Mouse (Mus musculus) myocyte (in vitro differentiated cells): ENCODE measurements around the gene Slc2a6. TPM values are rescaled to one million over a fixed set of nuclear protein-coding genes. Genes with fewer than 3 reads are reported as not detected.

Experiments
- H3K27me3 ChIP-seq: one replicate; pipeline ENCODE4 v1.6.1; 2011; ENCODE audit not compliant: control insufficient read depth, insufficient read depth, insufficient read length
- H3K36me3 ChIP-seq: one replicate; pipeline ENCODE4 v1.6.1; 2011; ENCODE audit not compliant: control insufficient read depth, insufficient read depth
- H3K4me2 ChIP-seq: one replicate; pipeline ENCODE4 v1.6.1; 2011; ENCODE audit warnings: low read depth, control low read depth
- H3K4me3 ChIP-seq: one replicate; pipeline ENCODE4 v1.5.1; 2011; ENCODE audit warnings: mild to moderate bottlenecking, control low read depth, moderate library complexity
- H3K79me2 ChIP-seq: one replicate; pipeline ENCODE4 v1.6.1; 2011; ENCODE audit not compliant: control insufficient read depth, insufficient read depth
- H3ac ChIP-seq: one replicate; pipeline ENCODE4 v1.6.1; 2011; ENCODE audit not compliant: control insufficient read depth, insufficient read length
- CEBPB ChIP-seq: IDR thresholded peaks from 2 replicates; pipeline ENCODE4 v1.6.1; 2011; ENCODE audit warnings: mild to moderate bottlenecking, moderate library complexity; ENCODE audit not compliant: poor library complexity, insufficient read depth, severe bottlenecking
- E2F4 ChIP-seq: IDR thresholded peaks from one replicate; pipeline ENCODE4 v1.6.1; 2011; ENCODE audit warnings: mild to moderate bottlenecking, control low read depth, moderate library complexity; ENCODE audit not compliant: insufficient read depth
- MAX ChIP-seq: IDR thresholded peaks from one replicate; pipeline ENCODE4 v1.6.1; 2011; ENCODE audit warnings: low read depth, mild to moderate bottlenecking, control low read depth
- MYOD1 ChIP-seq, 3 experiments: IDR thresholded peaks; one replicate each; pipeline ENCODE4 v1.6.1; 2011; ENCODE audit warnings: control low read depth in 2 of 3, low read depth in 2 of 3, mild to moderate bottlenecking in 2 of 3, moderate library complexity in 1 of 3; ENCODE audit not compliant: insufficient read length in 2 of 3, control insufficient read depth in 1 of 3
- MYOG ChIP-seq, 3 experiments: IDR thresholded peaks; one replicate each; pipeline ENCODE4 v1.6.1; 2011; ENCODE audit warnings: control low read depth in 2 of 3, low read depth in 2 of 3, mild to moderate bottlenecking in 2 of 3; ENCODE audit not compliant: insufficient read length in 2 of 3, control insufficient read depth in 1 of 3, insufficient read depth in 1 of 3
- POLR2A ChIP-seq: IDR thresholded peaks from one replicate; pipeline ENCODE4 v1.6.1; 2011; ENCODE audit warnings: low read depth, mild to moderate bottlenecking, control low read depth, moderate library complexity; ENCODE audit not compliant: insufficient read length
- POLR2AphosphoS2 ChIP-seq: IDR thresholded peaks from one replicate; pipeline ENCODE4 v1.6.1; 2011; ENCODE audit warnings: low read depth, control low read depth; ENCODE audit not compliant: insufficient read length
- REST ChIP-seq: IDR thresholded peaks from one replicate; pipeline ENCODE4 v1.6.1; 2011; ENCODE audit warnings: mild to moderate bottlenecking, control low read depth, moderate library complexity; ENCODE audit not compliant: insufficient read depth, insufficient read length
- SRF ChIP-seq: IDR thresholded peaks from one replicate; pipeline ENCODE4 v1.6.1; 2011; ENCODE audit warnings: low read depth; ENCODE audit not compliant: control insufficient read depth, insufficient read length
- TCF12 ChIP-seq: IDR thresholded peaks from one replicate; pipeline ENCODE4 v1.6.1; 2011; ENCODE audit warnings: mild to moderate bottlenecking, control low read depth; ENCODE audit not compliant: poor library complexity, insufficient read depth, severe bottlenecking
- TCF3 ChIP-seq: IDR thresholded peaks from one replicate; pipeline ENCODE4 v1.6.1; 2011; ENCODE audit warnings: low read depth, control low read depth; ENCODE audit not compliant: insufficient read length
- USF1 ChIP-seq: IDR thresholded peaks from one replicate; pipeline ENCODE4 v1.6.1; 2011; ENCODE audit warnings: low read depth, mild to moderate bottlenecking, control low read depth, moderate library complexity
- polyA plus RNA-seq: library from polyadenylated mRNA; unstranded; fragments of >200 nt; fragmentation: generic; extraction: Trizol; gene quantifications from one replicate; pipeline ENCODE4 v1.2.1, GENCODE M21; 2012; ENCODE audit warnings: missing spikeins

Gene Slc2a6
- polyA plus RNA-seq, 1 experiment = 102 TPM

- Histone ChIP-seq H3K27me3 (peaks cover 38% of the 10 kb centered on the region), H3K4me3 (no peak overlapping the region), H3ac (no peak overlapping the region), H3K4me2 (peak overlapping the region; percentile 46), H3K36me3 (no peaks in the 10 kb centered on the region), H3K79me2 (no peaks in the 10 kb centered on the region)
- TF ChIP-seq SRF (no peak), CEBPB (no peak), TCF3 (no peak), REST (no peak), TCF12 (no peak), MYOD1 (IDR thresholded peaks at IDR 0.05; ENCODE audit: control insufficient read depth in 1 of 3, insufficient read length in 2 of 3, low read depth in 2 of 3) (no peak), USF1 (no peak), POLR2A (no peak), E2F4 (no peak), MYOG (IDR thresholded peaks at IDR 0.05; ENCODE audit: control insufficient read depth in 1 of 3, insufficient read depth in 1 of 3, insufficient read length in 2 of 3, low read depth in 2 of 3) (no peak), MAX (no peak), POLR2AphosphoS2 (no peak)
Measured at GRCm38 (mm10) chr2:27038596-27038995, 10.8 kb upstream of the Slc2a6 start.

DNA sequence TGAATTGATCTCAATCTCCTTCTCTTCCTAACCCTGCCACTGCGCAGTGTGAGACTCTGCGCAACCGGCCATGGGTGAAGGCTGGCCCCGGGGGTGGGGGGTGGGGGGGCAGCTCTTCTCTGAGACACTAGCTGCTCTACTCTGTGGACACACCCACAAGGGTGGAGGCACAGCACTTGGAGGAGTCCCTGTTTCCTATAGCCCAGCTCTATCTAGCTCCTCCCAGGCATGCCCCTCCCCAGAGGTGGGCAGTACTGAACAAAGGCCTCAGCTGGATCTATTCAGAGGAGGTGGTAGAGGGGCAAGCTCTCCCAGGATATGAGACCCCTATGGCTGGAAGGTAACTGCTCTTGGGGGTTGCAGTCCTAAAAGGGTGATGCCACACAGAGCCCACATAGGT is 9.2 kb upstream of the Slc2a6 start:
- no peaks in the 10 kb centered on the region for H3K79me2 ChIP-seq
- no peak overlapping the region for H3K4me3 ChIP-seq
- H3K36me3 ChIP-seq = no peaks in the 10 kb centered on the region
- H3K4me2 ChIP-seq = peak overlapping the region; percentile 46
- TF ChIP-seq MYOG (IDR thresholded peaks at IDR 0.05; ENCODE audit: control insufficient read depth in 1 of 3, insufficient read depth in 1 of 3, insufficient read length in 2 of 3, low read depth in 2 of 3) = no peak
- TF ChIP-seq TCF3 = no peak
- no peak for TF ChIP-seq POLR2AphosphoS2
- H3K27me3 ChIP-seq = peaks cover 35% of the 10 kb centered on the region
- no peak overlapping the region for H3ac ChIP-seq

DNA sequence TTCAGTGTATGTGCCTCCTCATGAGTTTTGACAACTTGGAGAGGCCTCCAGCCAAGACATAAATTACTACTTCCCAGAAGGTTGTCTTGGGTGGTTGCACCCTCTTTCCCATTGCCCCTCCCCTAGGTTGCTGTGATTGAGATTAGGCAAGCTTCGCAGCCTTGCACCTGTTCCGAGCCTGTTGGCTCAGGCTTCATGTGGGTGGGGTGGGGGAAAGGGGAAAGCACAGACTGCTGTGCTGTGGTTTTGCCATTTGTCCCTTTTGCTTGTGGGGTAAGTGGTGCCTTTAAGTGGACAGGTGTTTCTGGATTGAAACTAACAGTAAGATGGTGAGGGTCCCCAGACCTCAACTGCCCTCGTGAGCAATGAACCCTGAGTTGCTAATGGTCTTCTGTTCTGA is 8.2 kb upstream of the Slc2a6 start:
- no peak overlapping the region for H3K4me3 ChIP-seq
- H3K27me3 ChIP-seq = peaks cover 25% of the 10 kb centered on the region
- no peaks in the 10 kb centered on the region for H3K36me3 ChIP-seq
- no peak overlapping the region for H3ac ChIP-seq
- no peak for TF ChIP-seq E2F4
- TF ChIP-seq MAX = no peak
- peak; percentile 86 to 100 (median 96) for TF ChIP-seq MYOG (IDR thresholded peaks at IDR 0.05; ENCODE audit: control insufficient read depth in 1 of 3, insufficient read depth in 1 of 3, insufficient read length in 2 of 3, low read depth in 2 of 3)
- no peak for TF ChIP-seq POLR2AphosphoS2
- peak; percentile 67; the same call in 1 of the 2 replicates for TF ChIP-seq CEBPB
- no peak for TF ChIP-seq POLR2A
- no peak for TF ChIP-seq REST
- TF ChIP-seq USF1 = no peak
- peak; percentile 70 for TF ChIP-seq TCF3
- TF ChIP-seq SRF = no peak
- peak; percentile 93 to 99 (median 94) for TF ChIP-seq MYOD1 (IDR thresholded peaks at IDR 0.05; ENCODE audit: control insufficient read depth in 1 of 3, insufficient read length in 2 of 3, low read depth in 2 of 3)
- TF ChIP-seq TCF12 = peak; percentile 96
- peak overlapping the region; percentile 40 for H3K4me2 ChIP-seq
- no peaks in the 10 kb centered on the region for H3K79me2 ChIP-seq

DNA sequence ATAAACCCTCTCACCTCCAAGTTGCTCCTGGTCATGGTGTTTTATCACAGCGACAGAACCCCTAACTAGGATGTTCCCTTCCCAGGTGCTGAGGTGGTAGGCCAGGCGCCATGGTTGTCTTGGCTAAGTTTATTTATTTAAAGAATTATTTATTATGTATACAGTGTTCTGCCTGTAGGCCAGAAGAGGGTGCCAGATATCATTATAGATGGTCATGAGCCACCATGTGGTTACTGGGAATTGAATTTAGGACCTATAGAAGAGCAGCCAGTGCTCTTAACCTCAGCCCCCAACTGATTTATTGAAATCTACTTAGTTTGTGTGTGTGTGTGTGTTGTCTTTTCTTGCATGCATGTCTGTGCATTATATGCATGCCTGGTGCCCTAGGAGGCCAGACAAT is 4.6 kb upstream of the Slc2a6 start:
- no peak for TF ChIP-seq E2F4
- no peak for TF ChIP-seq MYOD1 (IDR thresholded peaks at IDR 0.05; ENCODE audit: control insufficient read depth in 1 of 3, insufficient read length in 2 of 3, low read depth in 2 of 3)
- TF ChIP-seq TCF12 = no peak
- no peak for TF ChIP-seq CEBPB
- no peak for TF ChIP-seq POLR2AphosphoS2
- no peak for TF ChIP-seq REST
- TF ChIP-seq SRF = no peak
- TF ChIP-seq USF1 = no peak
- TF ChIP-seq MAX = no peak
- no peak for TF ChIP-seq MYOG (IDR thresholded peaks at IDR 0.05; ENCODE audit: control insufficient read depth in 1 of 3, insufficient read depth in 1 of 3, insufficient read length in 2 of 3, low read depth in 2 of 3)
- TF ChIP-seq TCF3 = no peak
- no peak for TF ChIP-seq POLR2A
- H3K4me3 ChIP-seq = no peak overlapping the region
- H3K79me2 ChIP-seq = no peaks in the 10 kb centered on the region
- peaks cover 12% of the 10 kb centered on the region for H3K27me3 ChIP-seq
- no peak overlapping the region for H3K4me2 ChIP-seq
- no peak overlapping the region for H3ac ChIP-seq
- no peaks in the 10 kb centered on the region for H3K36me3 ChIP-seq

GRCm38 (mm10) chr2:27028437-27029015 is 728 bp upstream of the Slc2a6 start:
- Histone ChIP-seq H3K79me2 (no peaks in the 10 kb centered on the region), H3K4me2 (peak overlapping the region; percentile 53), H3K36me3 (no peaks in the 10 kb centered on the region), H3ac (no peak overlapping the region), H3K4me3 (peak overlapping the region; percentile 35), H3K27me3 (peaks cover 6% of the 10 kb centered on the region)
- TF ChIP-seq MYOD1 (IDR thresholded peaks at IDR 0.05; ENCODE audit: control insufficient read depth in 1 of 3, insufficient read length in 2 of 3, low read depth in 2 of 3) (no peak), MYOG (IDR thresholded peaks at IDR 0.05; ENCODE audit: control insufficient read depth in 1 of 3, insufficient read depth in 1 of 3, insufficient read length in 2 of 3, low read depth in 2 of 3) (peak in 1 of 3 experiments; percentile 62)
